Mouse (Mus musculus) ovary, adult 18-20 months (tissue): ENCODE results near the gene Rbck1.
A peak's percentile ranks its signal among the peaks of the same experiment; 100 is the strongest.
"Not testable (repeated sequence)": the region's sequence is repeated elsewhere in the genome, so short reads cannot be mapped to it uniquely, and the experiment has no call there.

Experiments used
- DNase-seq: peaks from one replicate; pipeline ENCODE4 v3.0.0; 2022; ENCODE audit warnings: low spot score, mixed read lengths

Rbck1 gene

DNA sequence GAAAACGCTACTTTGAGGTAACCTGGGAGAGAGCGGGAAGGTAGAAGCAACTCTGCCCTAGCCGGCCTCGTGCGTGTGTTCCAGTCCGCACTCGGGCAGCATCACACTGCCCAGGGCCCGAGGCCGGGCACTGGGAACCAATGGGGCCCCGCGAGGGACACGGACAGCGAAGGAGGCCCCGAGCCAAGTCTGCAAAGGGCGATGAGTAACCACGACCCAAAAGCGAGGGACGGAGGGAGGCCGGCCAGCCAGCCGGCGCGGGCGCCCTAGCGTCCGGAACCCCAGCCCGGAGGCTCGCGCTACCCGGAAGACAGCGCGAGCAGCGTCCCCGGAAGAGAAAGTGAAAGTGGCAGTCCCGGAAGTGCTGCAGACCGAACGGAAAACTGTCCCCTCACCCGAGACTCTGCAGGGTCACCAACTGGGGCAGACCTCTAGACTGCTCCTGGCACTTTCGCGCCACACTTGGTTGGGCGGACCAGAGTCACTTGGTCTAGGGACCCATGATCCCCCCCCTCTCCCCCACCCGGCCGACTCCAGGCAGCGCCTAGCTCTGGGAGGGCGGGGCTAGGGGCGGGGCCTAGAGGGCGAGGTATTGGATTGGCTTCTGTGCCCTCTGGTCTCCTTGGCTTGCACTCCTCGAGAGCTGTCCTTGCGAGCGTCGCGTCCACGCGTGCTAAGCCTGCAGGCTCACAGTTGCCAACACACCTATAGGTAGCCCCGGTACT is at the start of gene Rbck1:
Gene Rbck1 (minus strand): TSS at position 553 of the 725 bp plus-strand sequence.
- DNase-seq: peak; percentile 82

DNA sequence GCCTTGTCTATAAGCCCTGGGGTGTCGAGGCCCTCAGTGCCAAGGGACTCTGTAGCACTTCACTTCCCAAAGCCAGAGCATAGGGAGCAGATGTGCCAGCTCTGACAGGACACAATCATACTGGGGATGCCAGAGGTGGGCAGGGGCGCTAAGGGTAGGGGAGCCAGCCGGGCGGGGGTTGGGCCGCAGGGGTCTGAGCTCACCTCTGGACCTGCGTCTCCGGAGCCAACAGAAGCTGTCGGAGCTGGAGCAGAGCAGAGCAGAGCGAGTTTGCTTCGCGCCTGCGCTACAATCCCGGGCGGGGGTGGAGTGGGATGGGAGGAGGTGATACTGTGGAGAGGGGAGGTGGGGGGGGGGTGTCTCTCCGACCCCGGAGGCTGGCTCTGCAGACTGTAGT is 43.9 kb upstream of the Rbck1 start, which contains the start of gene Nrsn2:
Gene Nrsn2 (minus strand): TSS at position 294 of the 397 bp plus-strand sequence.
- no peak for DNase-seq

DNA sequence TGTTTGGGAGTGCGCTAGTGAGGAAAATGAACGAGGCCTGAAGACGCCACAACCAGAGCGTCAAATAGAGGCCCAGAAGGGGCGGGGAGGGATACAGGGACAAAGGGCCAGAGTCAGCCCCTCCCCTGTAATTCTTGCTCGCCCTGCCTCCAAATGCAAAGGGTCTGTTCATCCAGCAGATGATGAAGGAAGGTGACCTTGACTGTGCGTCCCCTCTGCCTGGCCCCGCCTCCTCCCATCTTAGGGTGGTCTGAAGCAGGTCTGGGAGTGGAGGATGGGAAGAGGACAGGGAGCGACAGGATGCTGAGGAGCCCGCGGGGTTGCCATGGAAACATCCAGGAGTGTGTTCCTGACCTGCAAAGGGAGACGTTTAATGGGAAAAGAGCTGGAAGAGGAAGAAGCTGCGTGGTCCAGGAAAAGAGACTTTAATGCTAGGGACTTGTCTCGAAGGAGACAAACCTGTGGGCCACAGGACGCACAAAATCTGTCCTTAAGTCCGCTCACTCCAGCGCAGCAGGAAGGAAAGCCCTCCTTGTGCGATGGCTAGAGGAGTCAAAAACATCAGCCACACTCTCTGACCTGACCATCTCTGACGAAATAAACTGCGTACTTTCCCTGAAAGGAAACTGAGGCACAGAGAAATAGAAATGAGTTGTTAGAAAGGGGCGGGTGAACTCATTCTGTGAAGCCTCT is 43.3 kb upstream of the Rbck1 start:
- no peak for DNase-seq

DNA sequence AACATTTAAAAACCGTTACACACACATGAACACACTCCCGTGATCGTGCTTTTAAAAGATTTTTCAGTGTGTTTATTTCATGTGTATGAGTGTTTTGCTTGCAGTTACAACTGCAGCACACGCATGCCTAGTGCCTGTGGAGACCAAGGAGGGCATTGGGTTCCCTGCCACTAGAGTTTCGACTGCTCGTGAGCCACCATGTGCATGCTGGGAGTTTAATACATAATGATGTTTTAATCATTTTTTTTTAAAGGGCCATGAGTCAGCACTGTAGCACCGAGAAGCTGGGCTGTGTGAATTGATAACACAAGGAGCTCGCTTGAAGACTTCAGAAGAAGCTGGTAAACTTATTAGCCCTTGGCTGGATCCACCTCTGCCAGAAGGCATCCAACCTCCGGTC is 41.1 kb upstream of the Rbck1 start:
- no peak for DNase-seq

DNA sequence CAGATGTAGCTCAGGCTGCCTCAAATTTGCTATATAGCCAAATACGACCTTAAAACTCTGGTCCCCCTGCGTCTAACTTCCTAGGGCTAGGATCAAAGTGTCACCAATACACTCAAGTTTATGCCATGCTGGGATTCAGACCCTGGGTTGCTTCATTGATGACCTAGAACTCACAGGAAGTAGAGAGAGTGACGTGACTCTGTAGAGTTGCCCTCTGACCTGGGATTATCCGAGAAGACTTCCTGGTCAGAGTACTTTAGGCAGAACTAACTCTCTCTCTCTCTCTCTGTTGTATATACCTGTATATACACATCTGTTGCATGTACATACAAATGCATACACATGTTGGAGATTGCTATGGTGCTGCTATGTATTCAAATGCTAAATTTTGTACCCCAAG is 40.2 kb upstream of the Rbck1 start:
- DNase-seq: no peak

DNA sequence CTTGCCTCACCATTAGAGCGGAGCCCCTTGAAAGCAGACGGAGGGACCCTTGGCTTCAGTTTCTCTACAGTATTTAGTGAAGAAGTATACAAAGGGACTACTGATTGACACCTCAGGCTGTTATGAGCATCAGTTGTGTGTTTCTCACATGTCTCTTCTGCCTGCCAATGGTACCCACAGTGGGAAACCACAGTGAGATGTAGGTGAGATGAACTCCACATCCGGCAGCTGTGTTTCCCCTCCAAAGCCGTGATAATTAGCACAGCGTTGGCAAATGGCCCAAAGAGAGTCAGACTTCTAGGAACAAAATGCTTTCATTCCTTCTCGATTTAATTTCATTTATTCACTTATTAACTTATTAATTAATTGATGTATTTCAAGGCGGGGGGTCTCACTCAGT is 39.7 kb upstream of the Rbck1 start:
- no peak for DNase-seq

DNA sequence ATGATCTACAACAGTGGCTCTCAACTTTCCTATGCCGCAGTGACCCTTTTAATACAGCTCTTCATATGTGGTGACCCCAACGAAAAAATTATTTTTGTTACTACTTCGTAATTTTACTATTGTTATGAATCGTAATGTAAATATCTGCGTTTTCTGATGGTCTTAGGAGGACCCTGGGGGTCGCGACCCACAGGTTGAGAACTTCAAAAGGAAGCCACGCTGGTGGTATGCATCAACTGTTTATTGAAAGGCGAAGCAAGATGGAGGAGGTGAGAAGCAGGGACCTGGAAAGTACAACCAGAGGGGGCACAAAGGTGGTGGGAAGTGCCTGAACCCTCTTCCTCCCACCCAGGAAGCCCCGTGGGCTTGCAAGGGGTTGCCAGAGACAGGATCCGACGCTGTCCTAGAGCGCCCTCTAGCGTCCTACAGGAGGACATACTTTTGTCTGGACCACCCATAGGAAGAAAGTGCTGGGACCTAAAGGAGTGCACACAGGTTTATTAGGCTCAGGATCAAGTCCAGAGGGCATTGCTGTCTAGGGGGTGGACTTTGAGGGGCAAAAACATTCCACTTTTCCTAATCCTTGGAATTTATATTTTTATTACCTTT is 36.2 kb upstream of the Rbck1 start:
- DNase-seq: no peak

DNA sequence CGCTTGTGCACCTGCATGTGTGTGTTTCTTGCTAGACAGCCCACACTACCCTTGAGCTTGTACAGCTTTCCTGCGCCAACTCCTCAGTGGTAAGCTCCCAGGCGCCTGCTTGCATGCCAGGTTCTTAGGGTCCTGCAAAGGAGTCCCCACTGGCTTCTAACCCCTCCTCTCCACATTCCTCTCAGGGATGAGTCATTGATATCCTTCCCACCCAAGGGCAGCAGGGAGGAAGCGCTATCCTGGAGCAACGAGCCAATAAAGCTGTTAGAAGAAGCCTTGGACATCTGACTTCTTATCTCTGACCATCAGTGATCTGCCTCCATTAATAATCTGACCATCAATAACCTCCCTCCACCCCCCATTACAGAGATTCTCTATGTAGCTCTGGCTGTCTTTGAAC is 35.5 kb upstream of the Rbck1 start:
- DNase-seq: peak; percentile 48

DNA sequence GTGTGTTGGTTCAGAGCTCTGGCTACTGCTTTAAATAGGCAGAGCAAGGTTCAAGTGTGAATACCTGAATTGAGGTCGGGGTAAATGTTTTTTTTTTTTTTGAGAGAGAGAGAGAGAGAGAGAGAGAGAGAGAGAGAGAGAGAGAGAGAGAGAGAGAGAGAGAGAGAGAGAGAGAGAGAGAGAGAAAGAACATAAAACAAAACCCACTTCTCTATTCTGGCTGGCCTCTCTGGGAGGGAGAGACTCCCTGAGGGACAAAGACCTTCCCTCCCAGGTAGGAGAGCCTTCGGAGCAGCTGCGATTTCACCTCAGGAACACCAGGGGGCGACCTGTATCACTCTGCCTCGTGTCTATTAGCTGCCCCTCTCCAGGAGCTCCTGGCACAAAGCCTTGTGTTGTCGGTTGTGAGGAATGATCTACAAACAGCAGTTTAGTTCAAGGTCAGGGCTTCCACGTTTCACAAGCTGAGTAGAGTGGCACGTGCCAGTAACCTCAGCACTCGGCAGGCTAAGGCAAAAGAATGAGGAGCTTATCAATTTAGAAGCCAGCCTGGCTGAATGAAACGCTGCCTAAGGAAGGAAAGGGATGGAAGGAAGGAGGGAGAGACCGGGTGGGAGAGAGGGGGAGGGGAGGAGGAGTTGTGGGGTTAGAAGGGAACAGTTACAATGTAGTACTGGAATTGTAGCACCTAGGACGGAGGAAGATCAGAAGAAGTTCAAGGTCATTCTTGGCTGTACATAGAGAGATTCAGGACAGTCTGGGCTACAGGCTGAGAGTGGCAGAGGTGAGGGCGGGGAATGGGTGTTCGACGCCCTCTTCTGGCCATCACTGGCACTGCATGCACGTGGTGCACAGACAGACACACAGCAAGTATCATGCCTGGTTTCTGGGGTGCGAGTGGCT is 31.0 kb upstream of the Rbck1 start:
- peak; percentile 92 for DNase-seq

DNA sequence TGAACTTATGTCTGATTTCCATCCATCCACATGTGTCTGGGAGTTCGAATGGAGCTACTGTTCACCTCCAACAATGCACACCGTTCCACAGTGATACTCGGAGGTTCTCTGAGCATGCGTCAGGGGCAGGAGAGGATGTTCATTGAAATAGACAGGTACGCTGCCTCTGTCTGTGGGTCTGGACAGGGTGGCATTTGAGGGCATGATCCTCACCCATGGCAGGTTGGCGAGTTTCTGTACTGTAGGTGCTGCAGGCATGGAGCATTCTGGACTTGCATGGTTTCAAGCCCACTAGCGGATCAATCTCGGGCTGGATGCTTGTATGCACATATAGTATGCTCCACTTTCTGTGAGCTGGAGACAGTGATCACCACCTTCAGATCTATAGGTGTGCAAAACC is 28.7 kb upstream of the Rbck1 start:
- no peak for DNase-seq

DNA sequence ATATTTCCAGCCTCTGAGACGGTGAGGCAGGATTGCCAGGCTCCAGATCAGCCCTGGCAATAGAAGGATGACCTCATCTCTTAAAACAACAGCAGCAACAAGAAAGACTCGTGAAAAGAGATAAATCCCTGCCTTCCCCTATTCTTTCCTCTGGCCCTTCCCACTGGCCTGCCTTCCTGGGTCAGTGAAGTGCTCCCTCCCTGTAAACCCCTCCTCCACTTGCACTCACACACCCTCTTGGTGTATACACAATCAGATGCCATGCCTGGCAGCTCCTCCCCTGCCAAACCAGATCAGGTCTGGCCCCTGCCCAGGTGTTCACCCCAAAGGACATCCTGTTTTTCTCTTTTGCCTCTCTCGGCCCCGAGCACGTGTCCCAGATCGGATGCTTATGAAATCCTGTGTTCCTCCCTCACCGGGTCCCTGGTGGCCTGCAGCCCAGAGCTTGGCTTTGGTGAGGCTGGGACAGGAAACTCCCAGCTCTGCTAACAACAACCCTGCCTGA is 27.9 kb upstream of the Rbck1 start:
- peak; percentile 65 for DNase-seq

DNA sequence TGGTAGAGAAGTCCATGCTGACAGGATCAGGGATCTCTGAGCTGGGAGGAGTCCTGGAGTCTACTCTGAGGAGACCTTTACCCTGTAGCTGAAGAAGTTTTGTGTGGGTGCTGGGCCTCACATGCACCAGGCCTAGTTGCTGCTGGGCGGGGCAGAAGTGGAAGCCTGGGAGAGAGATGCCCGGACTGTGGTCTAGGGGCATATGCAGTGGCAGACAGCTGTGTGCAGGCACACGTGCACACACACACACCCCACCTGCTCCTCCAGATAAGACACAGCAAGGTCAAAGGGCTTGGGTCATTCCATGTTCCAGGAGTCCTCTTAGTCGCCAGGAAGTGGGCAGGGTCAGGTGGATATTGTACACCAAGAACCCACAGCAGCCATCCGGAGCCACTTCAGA is 27.2 kb upstream of the Rbck1 start:
- no peak for DNase-seq

DNA sequence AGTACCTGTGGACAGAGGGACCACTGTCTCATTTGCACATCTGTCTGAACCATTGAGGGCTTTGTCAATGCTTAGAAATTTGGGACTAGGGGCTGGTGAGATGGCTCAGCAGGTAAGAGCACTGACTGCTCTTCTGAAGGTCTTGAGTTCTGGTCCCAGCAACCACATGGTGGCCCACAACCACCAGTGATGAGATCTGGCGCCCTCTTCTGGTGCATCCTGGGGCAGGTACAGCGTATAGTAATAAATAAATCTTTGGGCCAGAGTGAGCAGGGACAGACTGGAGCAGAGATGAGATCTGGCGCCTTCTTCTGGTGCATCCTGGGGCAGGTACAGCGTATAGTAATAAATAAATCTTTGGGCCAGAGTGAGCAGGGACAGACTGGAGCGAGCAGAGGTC is 26.5 kb upstream of the Rbck1 start:
- not testable (repeated sequence) for DNase-seq

DNA sequence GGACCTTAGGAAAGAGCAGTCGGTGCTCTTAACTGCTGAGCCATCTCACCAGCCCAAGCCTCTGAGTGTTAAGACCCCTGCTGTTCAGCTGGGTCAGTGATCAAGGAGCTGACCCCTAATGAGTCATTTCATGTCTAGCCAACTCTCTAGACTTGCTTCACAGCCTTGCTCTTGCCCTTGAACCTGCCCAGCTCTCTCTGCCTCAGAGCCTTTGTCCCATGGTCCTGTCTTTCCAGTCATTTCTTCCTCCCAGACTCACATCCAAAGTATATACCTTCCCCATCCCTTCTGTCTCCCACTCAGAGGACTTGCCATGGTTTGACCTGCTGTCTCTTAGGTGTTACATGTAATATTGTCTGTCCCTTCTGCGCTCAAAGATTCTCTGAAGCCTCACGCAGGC is 24.8 kb upstream of the Rbck1 start:
- no peak for DNase-seq

DNA sequence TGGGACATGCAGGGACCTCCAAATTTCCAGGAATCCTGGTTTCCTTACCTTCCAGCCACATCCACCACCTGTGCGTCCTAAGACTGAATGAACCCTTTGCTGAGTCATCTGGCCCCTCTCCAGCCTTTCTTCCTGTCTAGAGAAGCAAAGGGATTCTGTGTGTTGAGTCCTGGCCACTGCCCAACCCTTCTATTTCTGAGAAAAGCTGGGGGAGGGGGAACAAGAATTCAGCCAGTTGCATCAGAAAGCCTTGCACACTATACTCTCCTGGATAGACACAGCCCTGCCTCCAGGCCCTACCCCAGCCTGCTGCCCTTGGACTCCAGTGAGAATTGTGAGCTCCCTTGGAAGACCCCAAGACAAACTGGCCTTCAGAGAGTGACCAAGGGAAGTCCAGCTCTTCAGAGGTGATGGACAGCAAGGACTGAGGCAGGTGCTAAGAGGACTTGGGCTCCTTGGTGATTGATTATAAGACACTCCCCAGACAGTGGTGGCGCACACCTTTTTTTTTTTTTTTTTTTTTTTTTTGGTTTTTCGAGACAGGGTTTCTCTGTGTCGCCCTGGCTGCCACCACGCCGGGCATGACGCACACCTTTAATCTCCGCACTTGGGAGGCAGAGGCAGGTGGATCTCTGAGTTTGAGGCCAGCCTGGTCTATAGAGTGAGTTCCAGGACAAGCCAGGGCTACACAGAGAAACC is 17.5 kb upstream of the Rbck1 start:
- peak; percentile 53 for DNase-seq

DNA sequence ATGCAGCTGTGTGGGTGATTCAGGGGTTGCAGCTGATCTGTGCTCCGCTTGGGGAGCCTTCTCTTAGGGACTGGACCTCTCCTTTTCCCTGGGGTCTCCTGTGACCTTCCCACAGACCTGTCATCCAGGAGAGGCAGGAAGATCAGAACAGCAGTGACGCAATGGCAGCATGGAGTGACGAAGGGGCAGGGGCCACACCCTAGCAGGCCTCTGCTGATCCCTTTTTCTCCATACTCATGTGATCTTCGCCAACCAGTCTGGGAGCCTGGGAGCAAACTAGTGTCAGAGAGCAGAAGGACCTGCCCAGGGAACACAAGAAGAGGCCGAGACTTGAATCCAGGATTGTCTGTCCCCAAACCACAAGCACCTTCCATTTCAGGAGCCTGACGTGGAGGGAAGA is 16.8 kb upstream of the Rbck1 start:
- no peak for DNase-seq

DNA sequence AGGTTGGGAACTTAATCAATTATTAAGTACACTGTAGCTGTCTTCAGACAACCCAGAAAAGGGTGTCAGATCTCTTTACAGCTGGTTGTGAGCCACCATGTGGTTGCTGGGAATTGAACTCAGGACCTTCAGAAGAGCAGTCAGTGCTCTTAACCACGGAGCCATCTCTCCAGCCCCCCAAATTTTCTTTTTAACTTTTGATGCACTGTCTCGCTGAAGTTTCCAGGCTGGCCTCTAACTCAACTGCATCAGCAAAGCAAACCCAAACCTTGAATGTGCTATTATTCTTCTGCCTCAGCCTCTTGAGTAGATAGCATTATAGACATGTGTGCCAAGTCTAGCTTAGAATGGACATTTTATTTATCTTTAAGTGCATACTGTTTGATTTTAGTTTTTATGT is 15.3 kb upstream of the Rbck1 start:
- DNase-seq: no peak

DNA sequence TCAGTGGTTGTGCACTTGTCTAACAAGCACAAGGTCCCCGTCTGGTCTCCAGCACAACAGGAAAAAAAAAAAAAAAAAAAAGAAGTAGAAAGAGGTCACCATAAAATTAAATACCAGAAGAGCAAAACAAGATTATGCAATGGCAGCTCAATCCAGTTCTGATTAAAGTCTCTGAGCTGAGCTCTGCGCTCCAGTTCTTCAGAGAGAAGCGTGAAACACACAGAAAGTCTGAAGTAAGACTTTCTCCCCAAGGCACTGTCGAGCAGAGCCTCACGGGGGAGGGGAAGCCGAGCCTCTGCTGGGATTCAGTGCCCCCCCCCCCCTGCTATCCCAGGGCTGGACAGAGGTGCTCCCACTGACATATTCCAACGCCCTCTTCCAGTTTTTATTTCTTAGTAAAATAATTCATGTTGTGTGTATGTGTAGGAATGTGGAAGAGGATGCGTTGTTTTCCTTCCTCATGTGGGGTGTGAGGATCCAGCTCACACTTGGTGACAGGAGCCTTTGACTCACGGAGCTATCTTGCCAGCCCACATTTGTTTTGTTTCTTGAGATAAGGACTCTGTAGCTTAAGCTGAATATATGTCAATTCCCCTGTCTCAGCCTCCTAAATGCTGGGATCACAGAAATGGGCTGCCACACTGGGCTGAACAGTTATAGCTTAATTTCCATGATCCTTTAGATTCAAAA is 14.5 kb upstream of the Rbck1 start:
- no peak for DNase-seq

DNA sequence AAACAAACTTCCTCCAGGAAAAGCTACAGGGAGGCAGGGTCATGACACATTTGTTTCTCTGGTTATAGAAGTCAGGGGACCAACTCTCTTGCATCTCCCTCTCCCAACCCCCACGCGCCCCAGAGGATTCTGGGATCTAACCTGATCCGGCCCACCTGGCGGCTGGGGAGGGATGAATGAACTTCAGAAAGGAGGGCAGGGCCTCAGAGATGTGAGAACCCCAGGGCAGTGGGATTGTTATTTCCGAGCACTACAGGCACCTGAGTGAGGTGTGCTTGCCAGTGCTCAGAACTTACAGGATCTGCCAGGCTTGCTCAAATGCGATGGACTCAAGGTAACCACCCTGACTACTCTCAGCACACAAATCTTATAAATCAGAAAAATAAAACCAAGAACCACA is 12.9 kb upstream of the Rbck1 start:
- no peak for DNase-seq

DNA sequence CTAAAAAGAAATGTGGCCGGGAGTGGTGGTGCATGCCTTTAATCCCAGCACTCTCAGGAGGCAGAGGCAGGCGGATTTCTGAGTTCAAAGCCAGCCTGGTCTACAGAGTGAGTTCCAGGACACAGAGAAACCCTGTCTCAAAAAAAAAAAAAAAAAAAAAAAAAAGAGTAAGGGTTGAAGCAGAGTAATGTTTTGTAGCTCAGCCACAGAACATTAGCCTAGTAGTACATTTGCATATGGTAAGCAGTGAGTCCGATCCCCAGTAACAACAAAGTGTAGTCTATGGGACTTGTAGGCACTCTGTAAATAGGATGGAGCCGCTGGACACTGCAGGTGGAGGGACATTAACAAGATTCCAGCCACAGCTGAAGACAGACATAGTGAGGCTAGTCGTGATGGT is 12.5 kb upstream of the Rbck1 start:
- DNase-seq: no peak

DNA sequence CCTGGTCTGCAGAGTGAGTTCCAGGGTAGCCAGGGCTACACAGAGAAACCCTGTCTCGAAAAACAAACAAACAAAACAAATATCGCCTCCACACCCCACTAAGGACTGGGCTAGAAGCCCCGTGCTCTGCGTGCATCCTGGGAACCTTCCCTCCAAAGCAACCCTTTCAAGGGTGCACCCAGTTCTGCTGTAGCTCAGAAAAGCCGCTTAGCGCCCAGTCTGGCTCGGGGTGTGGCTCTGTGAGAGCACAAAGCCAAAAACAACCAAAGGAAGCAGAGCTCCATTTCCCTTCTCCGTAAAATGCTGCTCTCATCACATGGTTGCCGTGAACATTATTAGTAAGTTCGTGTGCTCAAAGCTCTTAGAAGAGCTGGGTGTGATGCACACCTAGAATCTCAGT is 11.9 kb upstream of the Rbck1 start:
- DNase-seq: no peak
